Mouse (Mus musculus) thymus, adult 2 months (tissue): ENCODE data around the gene Haus8.

ENCODE experiments used
- CTCF ChIP-seq: fragments of 200-500 bp; IDR thresholded peaks from 2 replicates; pipeline ENCODE4 v1.5.1; 2012; ENCODE audit warnings: mild to moderate bottlenecking, control low read depth, low read length, moderate library complexity, borderline replicate concordance; ENCODE audit not compliant: control insufficient read depth, poor library complexity, insufficient read depth; ENCODE audit errors: extremely low read depth
- POLR2A ChIP-seq: fragments of 200-500 bp; IDR thresholded peaks from 2 replicates; pipeline ENCODE4 v1.6.1; 2012; ENCODE audit warnings: mild to moderate bottlenecking, low read length, control low read depth, moderate library complexity; ENCODE audit not compliant: control insufficient read depth, poor library complexity, insufficient read depth; ENCODE audit errors: extremely low read depth

DNA sequence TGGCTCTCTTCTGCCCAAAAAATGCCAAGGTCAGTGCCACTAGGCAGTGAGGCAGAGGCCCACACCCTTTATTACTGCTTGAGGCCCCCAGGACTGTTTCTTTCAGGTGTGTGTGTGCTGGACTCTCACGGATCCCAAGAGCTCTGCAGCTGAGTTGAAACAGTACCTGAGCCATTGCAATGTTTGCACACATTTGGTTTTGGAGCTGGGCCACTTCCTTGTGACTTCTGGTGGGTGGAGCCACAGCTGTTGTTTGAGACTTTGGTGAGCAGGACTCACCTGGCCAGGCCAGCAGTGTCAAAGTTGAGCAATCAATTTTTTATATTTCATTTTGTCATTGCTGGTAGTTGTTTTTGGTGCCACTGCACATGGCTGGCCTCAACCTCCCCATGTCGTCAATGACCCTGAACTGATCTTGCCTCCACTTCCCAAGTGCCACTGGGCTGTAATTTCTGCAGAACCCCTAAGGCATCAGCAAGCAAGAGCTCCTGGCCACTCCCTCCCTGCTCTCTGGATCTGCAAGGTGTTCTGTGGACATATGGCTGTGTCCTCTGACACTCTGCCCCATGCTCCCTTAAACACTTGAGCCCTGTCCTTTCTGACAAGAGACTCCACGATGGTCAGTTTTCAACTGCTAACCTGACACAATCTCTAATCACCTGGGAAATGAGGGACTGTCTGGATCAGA is 16.0 kb downstream of the Haus8 start:
- no peak for TF ChIP-seq POLR2A
- TF ChIP-seq CTCF, result no peak
